Mouse (Mus musculus) liver, postnatal 0 days (tissue): ENCODE data around the gene Lama2.

Experiments
- CTCF ChIP-seq: sonication (generic); IDR thresholded peaks from 2 replicates; pipeline ENCODE4 v1.5.1; 2016; ENCODE audit warnings: antibody characterized with exemption, low read depth
- EP300 ChIP-seq: IDR thresholded peaks from 2 replicates; pipeline ENCODE4 v1.6.1; 2016; ENCODE audit warnings: antibody characterized with exemption, low read depth, mild to moderate bottlenecking

DNA sequence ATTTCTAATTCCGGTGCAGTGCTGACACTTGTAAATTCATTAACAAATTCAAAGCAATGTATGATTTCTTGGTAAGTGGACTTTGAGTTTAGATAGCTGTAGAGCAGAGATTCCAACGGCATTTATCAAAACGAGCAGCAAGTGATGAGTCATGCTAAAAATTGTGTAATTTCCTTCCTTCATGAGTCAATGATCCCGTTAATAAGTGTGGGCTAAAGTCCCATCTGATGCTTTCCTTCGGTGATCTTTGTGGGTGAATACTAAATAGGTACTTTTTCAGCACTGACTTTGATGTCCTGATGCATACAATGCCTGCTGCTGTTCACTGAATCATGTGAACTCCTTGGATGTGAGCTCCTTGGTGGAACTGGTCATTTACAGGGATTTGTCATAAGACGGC lies 623.6 kb downstream of the Lama2 start:
- TF ChIP-seq CTCF (no peak), EP300 (no peak)
